Mouse (Mus musculus) 3134 (cell line): Measurements from ENCODE around the gene Lbp.

ENCODE experiments used
- DNase-seq: peaks from one replicate; pipeline ENCODE4 v3.0.0-alpha.2; 2011; ENCODE audit warnings: low spot score; ENCODE audit not compliant: insufficient read length; ENCODE audit errors: extremely low read depth

The Lbp gene

DNA sequence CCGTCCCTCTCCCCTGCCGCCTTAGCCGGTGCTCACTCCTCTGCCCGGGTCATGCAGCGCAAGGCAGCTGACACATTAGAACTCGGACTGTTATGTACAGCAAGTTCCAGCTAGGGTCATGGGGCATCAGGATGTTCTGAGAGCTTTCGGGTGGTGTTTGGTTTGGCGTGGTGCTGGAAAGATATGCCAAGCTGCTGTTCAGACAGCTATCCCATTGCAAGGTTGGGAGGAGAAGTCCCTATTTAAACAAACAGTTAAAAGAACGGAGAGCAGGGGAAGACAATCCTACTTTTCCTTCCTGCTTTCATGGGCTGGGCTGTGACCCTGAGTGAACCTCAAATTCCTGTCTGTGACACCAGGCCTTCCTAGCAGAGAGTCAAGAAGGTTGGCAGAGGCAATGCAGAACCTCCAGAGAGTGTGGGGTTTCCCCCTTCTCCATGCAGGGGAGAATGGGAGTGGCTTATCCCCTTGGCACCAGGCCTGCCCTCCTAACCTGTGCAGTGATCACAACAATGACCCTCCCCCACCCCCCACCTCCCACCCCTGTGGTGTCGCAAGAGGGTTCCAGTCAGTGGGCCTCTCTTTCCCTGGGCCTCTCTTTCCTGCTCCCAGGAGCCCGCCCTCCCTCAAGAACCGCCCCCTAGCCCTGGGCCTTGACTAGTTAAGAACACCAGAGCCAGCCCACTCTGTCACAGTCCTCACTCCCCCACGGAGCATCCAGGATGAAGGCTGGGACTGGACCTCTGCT is at the start of gene Lbp:
Gene Lbp, plus strand, starts transcription at position 546 of the 748 bp plus-strand sequence.
- no peak for DNase-seq

DNA sequence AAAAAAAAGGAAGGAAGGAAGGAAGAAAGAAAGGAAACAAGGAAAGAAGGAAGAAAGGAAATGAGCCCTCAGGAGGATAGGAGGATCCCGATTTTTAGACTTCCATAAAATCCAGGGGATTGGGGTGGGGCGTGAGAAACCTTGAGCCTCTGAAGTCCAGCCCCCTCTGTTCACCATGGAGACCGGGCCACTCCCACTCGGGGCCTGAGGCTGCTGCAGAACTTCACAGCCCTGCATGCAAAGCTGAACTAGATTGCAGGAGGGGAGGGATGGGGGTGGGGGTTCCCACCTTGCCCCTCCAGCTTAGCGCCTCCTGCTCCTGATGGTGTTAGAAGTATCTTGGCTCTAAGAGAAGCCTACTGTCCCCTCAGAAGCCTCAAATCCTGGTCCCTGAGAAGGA is 49.4 kb upstream of the Lbp start:
- DNase-seq: no peak

DNA sequence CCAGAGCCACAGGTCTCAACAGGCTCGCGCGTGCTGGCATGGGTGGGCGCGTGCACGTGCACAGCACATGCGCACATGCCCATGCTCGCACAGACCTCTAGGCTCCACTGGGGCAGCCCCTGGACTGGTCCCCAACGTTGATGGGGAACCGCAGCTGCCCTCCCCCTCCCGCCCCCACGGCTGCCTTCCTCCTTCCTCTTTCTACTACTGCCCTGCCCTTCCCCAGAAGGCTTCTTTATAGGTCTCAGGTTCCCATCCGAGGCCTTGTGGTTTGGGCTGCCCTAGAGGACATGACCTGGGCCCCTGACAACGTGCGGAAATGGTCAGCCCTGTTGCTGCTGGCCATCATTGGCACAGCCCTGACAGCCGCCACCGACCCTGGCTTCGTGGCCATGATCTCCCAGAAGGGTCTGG is 48.3 kb upstream of the Lbp start, which contains the start of gene Bpi:
Gene Bpi, plus strand, starts transcription at position 90 of the 414 bp plus-strand sequence.
- DNase-seq: no peak

DNA sequence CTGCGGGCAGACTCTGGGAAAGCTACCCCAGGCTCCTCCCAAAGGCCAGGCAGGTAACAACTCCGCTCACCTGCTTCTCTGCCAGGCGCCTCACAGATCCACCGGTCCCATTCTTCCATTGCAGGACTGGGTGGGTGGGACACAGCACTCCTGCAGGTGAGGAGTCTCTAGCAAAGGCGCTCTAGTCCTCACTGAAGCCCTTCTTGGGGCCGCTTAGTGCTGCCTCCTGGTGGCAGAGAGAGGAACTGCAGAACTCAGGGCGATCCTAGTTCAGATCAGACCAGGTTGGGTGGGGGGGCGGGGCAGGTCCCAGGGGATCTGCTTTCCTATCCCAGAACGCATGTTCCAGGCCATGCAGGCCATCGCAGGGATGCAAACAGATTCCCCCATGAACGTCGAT is 47.5 kb upstream of the Lbp start:
- DNase-seq: no peak

DNA sequence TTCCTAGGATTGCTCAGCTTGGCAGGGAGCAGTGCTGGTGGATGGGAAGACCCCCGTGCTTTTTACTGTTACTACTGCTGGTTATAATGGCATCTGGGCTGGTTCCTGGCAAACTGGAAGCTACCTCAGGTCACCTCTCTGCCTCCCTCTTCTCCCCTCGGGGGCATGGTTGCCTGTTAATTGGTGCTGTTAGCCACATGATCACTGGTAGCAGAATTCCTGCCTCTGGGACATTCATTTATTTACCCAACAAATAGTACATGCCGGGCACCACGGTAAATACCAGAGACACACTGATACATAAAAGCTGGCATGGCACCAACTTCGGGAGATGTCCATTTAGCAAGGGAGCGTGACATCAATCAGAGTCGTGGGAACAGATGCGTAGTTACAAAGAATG is 46.8 kb upstream of the Lbp start:
- no peak for DNase-seq

DNA sequence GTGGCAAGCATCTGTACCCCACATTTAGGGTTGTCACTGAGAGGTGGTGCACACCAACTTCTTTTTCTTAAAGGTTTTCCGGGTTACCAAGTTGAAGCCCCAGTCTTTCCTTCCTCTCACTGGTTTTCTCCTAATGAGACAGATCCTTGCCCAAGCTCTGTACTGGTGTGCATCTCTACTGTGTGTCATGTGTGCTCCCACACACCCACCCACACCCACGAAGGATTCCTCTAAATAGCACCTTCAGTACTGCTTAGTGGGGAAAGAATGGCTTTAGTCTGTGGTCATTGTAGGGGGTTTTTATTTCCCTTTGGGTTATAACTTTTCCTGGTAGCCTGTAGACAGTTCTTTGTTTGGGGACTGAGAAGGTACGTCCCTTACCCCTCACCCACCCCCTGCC is 41.4 kb upstream of the Lbp start:
- no peak for DNase-seq

DNA sequence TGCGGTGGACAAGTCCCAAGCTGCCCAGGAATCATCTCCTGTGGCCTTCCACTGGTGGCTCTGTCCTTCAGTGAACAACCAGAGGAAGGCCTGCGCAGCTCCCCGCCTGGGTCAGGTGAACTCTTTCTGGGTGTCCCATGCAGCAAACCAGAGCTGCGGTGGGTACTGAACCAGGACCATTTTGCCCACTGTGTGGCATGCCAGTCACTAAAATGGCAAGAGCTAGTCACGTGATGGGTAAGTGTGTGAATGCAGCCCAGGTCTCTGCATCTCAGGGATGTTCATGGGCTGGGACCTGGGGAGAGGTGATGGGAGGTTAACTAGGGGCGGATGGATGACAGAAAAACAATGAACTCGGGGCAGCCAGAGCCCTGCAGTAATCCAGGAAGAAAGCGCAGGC is 36.3 kb upstream of the Lbp start:
- DNase-seq: no peak

DNA sequence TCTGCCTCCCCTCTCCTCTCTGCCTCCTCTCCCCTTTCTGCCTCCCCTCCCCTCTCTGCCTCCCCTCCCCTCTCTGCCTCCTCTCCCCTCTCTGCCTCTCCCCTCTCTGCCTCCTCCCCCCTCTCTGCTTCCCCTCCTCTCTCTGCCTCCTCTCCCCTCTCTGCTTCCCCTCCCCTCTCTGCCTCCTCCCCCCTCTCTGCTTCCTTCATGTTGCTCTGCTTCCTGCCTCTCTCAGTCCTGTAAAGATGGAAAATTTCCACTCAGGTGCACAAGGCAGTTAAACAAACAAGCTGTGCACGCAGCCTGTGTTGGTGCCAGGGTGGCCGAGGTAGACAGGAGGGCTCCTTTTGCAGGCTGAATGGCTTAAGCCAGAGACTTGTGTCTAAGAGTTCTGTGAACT is 32.6 kb upstream of the Lbp start:
- DNase-seq: no peak

DNA sequence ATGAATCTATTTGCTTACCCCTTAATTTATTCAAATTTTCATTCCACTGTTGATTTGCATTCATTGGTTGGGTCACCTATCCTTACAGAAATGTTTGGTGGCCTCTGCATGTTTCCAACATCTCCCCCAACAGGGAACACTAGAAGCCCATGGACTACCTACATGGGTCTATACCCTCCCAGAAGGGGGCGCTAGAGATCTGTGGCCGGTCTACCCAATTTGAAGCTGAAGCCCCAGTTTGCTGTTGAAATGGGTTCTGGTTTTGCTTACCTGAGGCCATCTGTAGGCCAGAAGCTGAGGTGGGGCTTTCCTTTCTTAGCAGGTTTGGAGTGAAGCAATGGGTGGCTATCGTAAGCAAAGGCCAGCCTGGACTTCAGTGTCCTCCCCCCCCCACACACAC is 30.9 kb upstream of the Lbp start:
- no peak for DNase-seq

DNA sequence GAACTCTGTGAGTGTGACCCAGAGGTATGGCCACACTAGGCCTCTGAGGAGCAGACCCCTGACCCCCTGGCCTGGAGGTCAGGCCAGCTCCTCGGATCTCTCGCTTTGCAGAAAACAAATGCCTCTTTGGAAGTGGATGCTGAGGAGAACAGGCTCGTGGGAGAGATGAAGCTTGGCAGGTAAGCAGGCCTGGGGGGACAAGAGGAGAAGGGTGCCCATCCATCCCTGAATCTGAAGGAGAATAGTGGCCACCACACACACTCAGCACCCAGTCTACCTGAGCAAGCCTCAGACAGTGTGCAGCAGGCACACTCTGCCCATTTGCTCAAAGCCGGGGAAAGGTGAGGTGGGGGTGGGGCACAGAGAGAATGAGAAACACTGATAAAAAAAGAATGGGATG is 30.5 kb upstream of the Lbp start:
- DNase-seq: no peak

DNA sequence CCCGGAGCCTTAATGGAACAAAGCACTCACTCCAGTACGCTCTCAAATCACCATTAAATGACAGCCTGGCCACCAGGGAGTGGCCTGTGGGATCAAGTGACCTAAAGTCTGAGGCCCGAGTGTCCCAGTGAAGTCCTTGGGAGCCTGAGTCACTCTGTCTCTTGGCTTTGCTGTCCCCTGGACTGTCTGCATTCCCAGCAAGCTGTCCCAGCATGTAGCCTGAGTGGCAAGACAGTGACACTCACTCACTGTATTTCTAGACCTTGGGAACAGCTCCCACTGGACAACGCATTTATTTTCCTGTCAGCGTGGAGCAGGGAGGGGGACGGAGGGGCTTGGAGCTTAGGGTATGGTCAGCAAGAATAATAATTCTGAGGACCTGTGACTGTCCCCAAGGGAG is 29.8 kb upstream of the Lbp start:
- no peak for DNase-seq

DNA sequence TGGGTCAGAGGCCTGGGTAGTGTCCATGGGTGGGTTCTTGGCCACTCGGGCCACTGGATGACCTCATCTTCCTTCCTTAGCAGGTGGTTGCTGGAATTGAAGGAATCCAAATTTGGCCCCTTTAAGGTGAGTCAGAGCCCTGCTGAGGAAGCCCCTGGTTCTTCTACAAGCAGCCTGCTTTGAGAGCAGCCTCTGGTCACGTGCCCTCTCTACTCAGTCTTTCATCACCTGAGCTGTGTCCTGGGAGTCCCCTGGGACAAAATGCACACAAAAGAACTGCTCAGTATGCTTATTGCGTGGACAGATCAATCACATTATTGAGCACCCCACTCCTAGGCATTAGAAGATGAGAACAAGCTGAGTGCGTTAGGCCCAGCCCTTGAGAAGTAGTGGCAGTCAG is 29.4 kb upstream of the Lbp start:
- DNase-seq: no peak

DNA sequence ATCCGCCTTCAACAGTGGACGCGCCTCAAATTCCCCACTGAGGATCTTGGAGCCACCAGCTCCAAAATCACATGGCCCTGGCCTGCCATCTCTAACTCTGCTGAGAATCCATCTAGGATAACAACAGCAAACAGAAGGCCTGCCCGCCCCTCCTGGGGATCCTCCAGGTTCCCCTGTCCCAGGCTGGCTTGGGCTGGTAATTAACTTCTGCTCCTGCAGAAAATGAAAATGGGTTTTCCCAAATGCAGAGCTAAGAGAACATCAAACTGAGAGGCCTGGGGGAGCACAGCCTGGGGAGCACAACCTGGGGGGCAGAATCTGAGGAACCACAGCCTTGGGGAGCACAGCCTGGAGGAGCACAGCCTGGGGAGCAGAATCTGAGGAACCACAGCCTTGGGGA is 26.6 kb upstream of the Lbp start:
- DNase-seq: no peak

DNA sequence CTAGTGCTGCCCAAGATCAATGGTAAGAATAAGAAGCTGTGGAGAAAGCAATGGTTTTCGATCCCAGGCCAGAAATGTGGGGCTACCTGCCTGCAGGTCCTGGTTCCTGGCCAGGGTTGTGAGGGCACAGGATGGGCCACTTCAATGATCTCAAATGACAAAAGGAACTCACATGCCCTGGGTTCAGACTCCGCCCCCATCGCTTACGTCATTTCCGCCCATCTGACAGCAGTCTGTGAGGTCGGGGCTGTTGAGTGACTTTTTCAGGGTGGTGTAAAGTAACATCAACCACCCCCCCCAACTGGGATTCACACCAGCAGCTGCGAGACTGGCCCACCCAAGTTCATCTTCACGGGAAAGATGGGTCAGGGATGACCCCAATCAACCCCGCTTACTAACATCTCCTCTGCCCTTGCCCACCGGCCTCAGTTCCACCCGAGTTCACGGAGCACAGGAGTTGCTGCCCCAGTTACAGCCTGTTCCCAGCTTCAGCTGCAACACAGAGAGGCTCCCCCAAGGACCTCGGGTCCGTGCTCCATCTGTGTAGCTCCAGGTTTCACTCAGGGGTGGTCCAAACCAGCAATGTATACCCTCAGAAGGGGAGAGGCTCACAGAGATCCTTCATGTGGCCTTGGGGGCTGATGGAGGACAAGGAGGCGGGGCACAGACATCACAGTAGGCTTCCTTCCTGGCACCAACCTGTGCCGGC is 24.6 kb upstream of the Lbp start:
- no peak for DNase-seq

DNA sequence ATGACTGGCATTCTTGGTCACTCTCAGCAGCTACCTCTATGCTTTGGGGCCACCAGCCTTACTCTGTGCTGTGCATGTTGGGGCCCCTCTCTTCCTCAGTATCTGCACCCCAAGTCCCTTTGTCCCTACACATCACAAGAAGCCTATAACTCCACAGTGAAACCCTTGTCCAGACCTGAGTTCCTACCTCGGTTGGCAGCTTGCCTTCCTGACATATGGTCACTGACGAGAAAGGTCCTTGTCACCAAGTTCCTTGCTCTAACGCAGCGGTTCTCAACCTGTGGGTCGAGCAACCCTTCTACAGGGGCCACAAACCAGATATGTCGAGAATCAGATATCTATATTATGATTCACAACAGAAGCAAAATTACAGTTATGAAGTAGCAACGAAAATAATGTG is 23.2 kb upstream of the Lbp start:
- no peak for DNase-seq

DNA sequence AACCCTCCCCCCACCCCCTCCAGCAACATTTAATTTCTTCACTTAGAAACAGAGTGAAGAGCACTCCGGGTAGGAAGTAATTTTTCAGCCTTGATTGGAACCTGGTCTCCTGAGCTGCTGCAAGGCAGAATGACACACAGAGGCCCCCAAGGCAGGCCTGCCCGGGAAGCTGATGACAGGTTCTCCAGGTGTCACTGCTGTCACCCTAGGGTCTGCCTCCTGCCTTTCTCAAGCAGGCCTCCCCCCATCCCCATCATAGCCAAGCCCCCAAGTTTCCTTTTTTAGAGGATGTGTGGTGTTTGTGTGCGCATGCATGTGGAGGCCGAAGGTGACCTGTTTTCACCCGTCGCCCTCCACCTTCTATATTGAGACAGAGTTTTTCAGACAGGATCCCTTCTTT is 22.5 kb upstream of the Lbp start:
- DNase-seq: no peak

DNA sequence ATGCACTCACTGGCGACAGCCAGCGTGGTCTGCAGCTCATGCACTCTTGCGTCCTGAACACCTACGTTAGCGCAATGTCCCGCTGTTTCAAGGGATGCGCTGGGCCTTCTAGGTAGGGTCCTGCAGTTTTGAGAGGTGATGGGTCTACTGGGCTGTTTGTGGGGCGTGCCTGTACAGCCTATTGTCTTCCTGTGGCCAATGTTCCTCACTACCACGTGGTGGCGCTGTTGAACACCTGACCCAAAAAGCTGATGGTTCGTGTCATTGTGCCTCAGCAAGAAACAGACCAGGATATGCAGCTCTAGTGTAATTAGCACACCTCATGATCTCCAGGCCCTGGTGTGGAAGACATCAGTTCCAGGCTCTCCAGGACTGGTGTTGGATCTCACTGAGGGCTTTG is 21.7 kb upstream of the Lbp start:
- no peak for DNase-seq

DNA sequence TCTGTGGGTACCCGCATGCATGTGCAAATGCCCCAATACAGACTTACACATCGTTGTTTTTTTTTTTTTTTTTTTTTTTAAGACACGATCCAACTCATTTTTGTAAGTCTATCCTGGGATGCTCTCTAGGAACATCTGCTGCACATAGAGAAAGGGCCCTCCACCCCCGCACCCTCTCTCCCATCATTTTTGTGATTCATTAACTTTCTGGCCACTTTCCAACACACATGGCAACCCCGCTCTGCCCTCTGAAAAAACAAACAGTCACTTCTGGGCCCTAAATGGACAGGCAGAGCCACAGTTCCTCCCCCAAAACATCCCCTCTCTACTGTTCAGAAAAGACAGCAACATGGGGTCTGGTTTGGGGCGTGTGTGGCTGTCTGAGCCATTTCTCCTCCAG is 20.6 kb upstream of the Lbp start:
- DNase-seq: no peak

DNA sequence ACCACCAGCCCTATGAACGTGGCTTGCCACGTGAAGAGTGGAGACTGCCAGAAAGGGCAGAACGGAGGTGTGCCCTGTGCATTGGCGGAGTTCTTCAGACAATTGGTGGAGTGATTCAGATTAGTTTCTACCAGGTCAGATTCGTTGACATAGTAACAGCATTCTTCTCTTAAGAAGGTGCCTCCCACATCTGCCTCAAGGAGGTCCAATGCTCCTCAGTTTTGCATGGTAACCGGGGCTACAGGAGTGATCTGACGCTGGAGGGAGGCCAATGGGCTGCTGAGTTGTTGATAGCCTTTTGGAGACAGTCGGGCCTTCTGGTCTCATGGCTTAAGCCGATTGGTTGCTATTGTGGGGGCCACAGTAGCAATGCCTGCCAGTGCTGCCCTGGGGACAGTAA is 10.6 kb upstream of the Lbp start:
- DNase-seq: no peak

DNA sequence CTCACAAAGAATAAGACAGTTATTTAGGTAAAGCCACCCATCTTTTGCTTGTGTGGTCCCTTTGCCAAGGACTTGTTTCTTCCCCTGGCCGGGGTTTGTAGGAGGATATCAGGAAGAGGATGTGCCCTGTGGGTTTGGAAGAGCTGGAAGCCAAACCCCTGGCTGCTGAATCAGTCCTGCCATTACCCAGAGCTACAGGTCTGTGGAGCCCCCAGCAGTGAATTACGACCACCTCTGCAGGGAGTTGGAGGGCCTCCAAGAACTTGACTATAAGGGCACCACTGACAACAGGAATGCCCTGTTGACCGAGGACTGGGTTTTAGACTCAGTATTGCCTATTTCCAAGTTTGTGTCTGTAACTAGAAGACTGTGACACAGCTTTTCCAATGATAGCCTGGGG is 7.1 kb upstream of the Lbp start:
- DNase-seq: no peak

DNA sequence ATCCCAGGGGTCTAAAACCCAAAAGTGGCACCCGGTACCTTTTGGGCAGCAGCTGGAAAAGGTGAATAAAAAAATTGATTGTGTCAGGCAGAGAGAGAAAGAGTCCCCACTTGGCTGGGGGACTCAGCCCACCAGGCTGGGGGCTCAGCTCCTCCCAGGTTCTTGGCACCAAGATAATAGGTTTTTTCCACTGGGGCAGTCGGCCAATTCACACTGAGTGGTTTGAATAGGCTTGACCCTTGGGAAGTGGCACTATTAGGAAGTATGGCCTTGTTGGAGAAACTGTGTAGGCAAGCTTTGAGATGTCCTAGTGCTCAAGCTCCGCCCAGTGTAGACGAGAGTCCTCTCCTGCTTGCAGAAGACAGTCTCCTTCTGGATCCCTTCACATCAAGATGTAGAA is 6.6 kb upstream of the Lbp start:
- no peak for DNase-seq

DNA sequence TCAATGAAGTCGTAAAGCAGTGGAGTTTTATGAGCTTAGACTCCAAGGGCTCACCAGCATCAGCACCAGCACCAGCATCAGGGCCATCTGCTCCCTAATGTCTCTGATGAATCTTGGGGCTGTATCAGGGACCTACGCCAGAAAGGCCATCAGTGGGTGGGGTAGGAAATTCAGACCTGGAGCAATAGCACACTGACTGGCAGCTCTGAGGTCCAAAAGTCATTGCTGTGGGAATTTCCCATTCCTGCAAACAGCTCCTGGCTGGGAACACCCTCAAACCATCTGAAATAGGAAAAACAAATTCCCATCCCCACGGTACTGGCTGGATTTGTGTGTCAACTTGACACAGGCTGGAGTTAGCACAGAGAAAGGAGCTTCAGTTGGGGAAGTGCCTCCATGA is 3.5 kb upstream of the Lbp start:
- no peak for DNase-seq

DNA sequence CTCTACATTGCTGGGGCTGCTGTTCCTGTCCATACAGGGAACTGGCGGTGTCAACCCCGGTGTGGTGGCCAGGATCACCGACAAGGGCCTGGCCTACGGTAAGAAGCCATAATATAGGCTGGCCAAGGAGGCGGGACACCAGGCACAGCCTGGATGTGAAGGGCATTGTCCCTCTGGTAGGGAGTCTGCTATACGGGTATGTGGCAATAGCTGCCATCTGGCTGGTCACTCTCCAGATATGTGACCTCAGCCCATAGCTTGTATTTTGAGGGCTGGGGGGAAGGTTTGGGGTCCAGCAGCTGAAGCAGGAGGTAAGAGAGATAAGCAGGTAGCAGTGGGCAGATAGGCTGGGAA is 380 bp downstream of the Lbp start:
- no peak for DNase-seq
